Mouse (Mus musculus) megakaryocyte-erythroid progenitor cell, adult 5-6 weeks (primary cell): ENCODE data around the gene Cacng7. TPM values are rescaled to one million over a fixed set of nuclear protein-coding genes. Genes with fewer than 3 reads are reported as not detected.
"Not testable (repeated sequence)": the region's sequence is repeated elsewhere in the genome, so short reads cannot be mapped to it uniquely, and the experiment has no call there.

Source experiments
- ATAC-seq: replicated peaks from 2 replicates; pipeline ENCODE4 v1.8.0; 2016; ENCODE audit warnings: mild to moderate bottlenecking, inconsistent platforms; ENCODE audit not compliant: severe bottlenecking, poor library complexity, low FRiP score, low TSS enrichment
- total RNA-seq, 2 experiments: library from RNA; stranded (forward) in 1 of 2; stranded (reverse) in 1 of 2; fragments of 200-1000, 215-1000 nt in 1 of 2; fragments of >200 nt in 1 of 2; fragmentation: Nextera tagmentation in 1 of 2; gene quantifications; 2 replicates each; pipeline ENCODE4 v1.2.3; 2014 to 2017

The Cacng7 gene
- total RNA-seq, 2 experiments from 2014 or later, result not detected

- no peak for ATAC-seq
Measured at GRCm38 (mm10) chr7:3376831-3377230, 44.1 kb downstream of the Cacng7 start.

GRCm38 (mm10) chr7:3382123-3382522, 49.4 kb downstream of the Cacng7 start:
- ATAC-seq, result no peak

DNA sequence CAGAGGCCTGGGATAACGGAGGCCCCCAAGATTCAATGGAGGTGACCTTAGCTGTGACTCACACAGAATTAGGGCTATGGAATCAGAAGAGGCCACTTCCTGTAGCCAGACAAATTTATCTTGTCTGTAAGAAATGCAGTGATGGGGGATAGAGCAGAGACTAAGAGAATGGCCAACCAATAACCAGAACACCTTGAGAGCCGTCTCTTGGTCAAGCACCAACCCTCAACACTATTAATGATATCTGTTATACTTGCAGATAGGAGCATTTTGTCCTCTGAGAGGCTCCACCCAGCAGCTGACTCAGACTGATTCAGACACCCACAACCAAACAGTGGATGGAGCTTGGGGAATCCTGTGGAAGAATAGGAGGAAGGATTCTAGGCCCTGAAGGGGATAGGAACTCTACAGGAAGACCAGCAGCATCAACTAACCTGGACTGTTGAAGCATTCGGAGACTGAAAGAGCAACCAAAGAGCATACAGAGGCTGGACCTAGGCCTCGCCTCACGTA, 52.1 kb downstream of the Cacng7 start:
- ATAC-seq, result no peak

- no peak for ATAC-seq
Measured at GRCm38 (mm10) chr7:3386036-3386730, 53.4 kb downstream of the Cacng7 start.

DNA sequence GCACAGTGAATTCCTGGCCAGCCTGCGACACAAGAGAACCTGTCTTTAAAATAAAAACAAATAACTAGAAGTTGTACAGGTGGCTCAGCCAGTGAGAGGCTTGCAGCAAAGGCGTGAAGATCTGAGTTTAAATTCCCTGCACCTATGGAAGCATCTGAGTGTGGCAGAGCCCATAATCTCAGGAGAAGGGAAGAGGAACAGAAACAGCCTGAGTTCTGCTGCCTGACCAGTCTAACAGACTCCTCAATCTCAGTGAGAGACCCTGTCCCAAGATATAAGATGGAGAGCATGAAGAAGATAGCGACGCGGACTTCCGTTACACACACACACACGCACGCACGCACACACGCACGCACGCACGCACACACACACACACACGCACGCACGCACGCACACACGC, 55.0 kb downstream of the Cacng7 start:
- ATAC-seq, result no peak

GRCm38 (mm10) chr7:3388885-3389284, 56.1 kb downstream of the Cacng7 start:
- ATAC-seq, result no peak

DNA sequence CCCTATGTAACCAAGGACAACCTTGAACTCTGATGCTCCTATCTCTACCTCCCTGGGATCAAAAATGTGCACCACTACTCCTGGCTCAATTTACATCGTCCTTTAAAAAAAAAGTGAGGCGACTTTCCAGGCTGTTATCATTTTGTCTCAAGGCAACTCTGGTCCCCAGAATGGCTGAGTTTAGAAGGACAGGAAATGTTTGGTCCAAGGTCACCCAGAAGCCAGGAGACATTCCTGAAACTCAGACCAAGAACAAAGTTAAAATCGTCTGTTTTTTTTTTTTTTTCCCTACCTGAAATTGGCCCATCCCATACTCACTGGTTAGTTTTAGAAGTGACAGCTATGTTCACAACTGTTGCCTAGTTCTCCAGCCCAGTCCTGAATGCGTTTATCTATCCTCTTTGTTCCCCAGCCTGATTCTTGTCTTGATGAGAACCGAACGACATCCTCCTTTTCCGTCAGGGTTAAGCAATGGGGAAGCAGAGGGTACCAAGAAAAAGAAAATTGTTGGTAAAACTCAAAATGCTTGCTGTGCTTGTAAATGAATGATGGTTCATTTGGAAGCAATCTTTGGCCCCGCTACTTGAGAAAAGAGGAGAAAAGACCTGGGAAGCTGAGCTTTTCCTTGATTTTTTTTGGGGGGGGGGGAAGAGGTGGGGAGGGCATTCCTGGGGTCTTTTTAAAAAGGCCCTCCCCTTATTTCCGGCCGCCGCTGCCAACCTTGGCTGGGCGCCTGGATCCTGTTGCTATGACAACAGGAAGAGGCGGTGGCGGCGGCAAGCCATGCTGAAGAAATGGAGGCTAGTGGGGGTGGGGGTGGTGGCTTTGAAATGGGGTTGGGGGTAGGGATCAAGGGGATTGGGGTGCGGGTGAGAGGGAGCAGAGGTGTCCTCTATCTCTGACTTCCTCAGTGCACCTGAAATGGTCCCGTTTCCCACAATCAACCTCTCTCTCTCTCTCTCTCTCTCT, 57.0 kb downstream of the Cacng7 start:
- ATAC-seq, result no peak

GRCm38 (mm10) chr7:3390413-3391080, 57.8 kb downstream of the Cacng7 start, which contains the start of gene Cacng8:
Gene Cacng8, plus strand, starts transcription at chr7:3390683.
- ATAC-seq, result no peak

DNA sequence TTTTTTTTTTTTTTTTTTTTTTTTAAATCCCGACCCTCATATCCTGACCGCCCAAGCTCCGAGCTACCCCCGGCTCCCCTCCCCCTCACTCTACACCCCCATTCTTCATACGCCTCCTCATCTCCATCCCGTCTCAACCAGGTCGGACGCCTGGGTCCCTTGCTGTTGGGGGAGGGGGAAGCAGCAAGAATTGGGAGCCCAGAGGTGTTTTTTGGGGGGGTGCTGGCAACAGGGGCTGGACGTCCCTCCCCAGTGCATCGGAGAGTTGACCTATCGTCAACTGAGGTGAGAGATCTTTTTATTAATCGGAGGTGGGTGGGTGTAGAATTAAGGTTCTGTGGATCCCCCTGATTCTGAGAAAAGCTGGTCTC, 58.3 kb downstream of the Cacng7 start:
- no peak for ATAC-seq

- no peak for ATAC-seq
Measured at GRCm38 (mm10) chr7:3391809-3392208, 59.1 kb downstream of the Cacng7 start.

- no peak for ATAC-seq
Measured at GRCm38 (mm10) chr7:3397355-3397754, 64.6 kb downstream of the Cacng7 start.

GRCm38 (mm10) chr7:3397797-3398196, 65.0 kb downstream of the Cacng7 start:
- ATAC-seq, result no peak

DNA sequence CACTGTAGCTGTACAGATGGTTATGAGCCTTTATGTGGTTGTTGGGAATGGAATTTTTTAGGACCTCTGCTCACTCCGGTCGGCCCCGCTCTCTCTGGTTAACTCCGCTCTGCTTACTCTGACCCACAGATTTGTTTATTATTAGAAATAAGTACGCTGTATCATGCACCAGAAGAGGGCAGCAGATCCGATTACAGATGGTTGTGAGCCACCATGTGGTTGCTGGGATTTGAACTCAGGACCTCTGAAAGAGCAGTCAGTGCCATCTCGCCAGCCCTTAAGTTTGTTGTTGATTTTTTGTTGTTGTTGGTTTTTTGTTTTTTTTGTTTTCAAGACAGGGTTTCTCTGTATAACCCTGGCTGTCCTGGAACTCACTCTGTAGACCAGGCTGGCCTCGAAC, 65.6 kb downstream of the Cacng7 start:
- not testable (repeated sequence) for ATAC-seq

DNA sequence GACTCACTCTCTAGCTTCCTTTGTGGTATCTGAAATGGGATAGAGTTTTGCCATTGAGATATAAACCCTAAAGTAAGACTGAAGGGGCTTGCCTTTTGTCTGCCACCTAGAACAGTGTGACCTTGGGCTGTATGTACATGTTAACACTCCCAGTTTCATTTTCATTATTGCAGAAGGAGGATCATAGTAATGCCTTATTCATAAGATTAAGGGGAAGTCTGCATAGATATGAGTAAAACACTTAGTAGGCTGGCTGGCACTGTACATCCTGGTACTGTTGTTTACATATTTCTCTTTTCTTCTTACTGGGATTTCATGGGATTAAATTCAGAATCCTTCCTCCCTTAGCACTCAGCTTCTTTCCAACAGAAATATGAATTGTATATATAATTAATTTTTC, 67.2 kb downstream of the Cacng7 start:
- no peak for ATAC-seq

- ATAC-seq, result no peak
Measured at GRCm38 (mm10) chr7:3409729-3410520, 77.2 kb downstream of the Cacng7 start.

DNA sequence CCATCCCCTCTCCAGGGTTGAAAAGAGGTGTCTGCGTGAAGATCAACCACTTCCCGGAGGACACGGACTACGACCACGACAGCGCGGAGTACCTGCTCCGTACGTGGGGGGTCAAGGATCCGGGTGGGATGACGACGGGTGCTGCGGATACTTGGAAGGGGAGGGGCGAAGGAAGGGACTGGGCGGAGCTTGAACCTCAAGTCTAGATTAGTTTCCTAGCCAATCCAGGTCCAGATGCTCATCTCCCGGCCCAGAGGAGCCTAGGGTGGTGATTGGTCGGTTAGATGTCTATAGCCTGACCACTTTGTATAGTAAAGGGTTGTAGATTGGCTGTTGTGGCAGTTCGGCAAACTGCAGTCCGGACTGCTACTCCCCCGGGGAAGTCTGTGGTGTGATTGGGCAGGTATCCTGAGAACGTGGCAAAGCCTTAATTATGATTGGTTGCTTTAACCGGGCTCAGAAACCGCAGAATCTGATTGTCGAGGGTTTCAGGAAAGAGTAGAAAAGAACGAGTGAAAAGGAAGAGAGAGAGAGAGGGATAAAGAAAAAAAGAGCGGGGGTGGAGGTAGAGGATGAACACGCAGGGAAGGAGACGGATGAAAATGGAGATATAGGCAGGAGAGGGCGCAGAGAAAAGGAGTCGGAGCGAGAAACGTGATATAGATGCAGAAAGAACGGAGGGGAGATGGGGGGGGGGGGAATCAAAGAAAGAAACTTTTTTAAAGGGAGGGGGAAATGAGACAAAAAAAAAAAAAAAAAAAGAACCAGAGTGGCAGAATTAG, 78.6 kb downstream of the Cacng7 start:
- peak; percentile 75 for ATAC-seq

DNA sequence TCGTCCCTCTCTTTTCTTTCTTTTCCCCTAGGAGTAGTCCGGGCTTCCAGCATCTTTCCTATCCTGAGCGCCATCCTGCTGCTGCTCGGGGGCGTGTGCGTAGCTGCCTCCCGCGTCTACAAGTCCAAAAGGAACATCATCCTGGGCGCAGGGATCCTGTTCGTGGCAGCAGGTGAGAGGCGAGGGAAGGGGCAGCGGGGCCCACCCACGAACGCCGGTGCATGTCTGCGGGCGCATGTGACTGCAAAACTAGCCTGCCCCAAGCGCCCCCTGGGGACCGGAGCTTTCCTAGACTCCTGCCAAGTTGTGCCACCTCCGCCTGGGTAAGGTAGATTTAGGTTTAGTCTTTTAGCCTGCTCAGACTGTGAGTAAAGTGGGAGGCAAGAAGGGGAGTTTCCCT, 79.3 kb downstream of the Cacng7 start:
- no peak; the same call in 1 of the 2 replicates for ATAC-seq

DNA sequence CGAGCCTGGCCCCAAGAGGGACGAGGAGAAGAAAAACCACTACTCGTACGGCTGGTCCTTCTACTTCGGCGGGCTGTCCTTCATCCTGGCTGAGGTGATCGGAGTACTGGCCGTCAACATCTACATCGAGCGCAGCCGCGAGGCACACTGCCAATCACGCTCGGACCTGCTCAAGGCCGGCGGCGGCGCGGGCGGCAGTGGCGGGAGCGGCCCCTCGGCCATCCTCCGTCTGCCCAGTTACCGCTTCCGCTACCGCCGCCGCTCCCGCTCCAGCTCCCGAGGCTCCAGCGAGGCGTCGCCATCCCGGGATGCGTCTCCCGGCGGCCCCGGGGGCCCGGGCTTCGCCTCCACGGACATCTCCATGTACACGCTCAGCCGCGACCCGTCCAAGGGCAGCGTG, 82.1 kb downstream of the Cacng7 start:
- no peak for ATAC-seq
